Mouse (Mus musculus) forebrain, embryonic 10.5 days (tissue): ENCODE data around the gene Ldlrad3. TPM values are rescaled to one million over a fixed set of nuclear protein-coding genes. Genes with fewer than 3 reads are reported as not detected.

Source experiments
- DNase-seq: peaks from one replicate; pipeline ENCODE4 v3.0.0-alpha.2; 2017; ENCODE audit warnings: low spot score; ENCODE audit errors: extremely low spot score
- H3K27ac ChIP-seq: fragments of 300-500 bp; sonication (generic); 2 replicates; pipeline ENCODE4 v1.5.1; 2016; ENCODE audit warnings: mild to moderate bottlenecking
- H3K27me3 ChIP-seq: fragments of 300-500 bp; sonication (generic); 2 replicates; pipeline ENCODE4 v1.6.1; 2016; ENCODE audit warnings: mild to moderate bottlenecking; ENCODE audit not compliant: poor library complexity, severe bottlenecking
- H3K36me3 ChIP-seq: fragments of 300-500 bp; sonication (generic); replicated peaks from 2 replicates; pipeline ENCODE4 v1.6.1; 2016; ENCODE audit warnings: mild to moderate bottlenecking, moderate library complexity
- H3K4me1 ChIP-seq: fragments of 300-500 bp; sonication (generic); 2 replicates; pipeline ENCODE4 v1.6.1; 2016
- H3K4me3 ChIP-seq: fragments of 300-500 bp; sonication (generic); 2 replicates; pipeline ENCODE4 v1.5.1; 2016; ENCODE audit warnings: mild to moderate bottlenecking, moderate library complexity
- H3K9me3 ChIP-seq: fragments of 300-500 bp; sonication (generic); 2 replicates; pipeline ENCODE4 v1.6.1; 2016; ENCODE audit warnings: mild to moderate bottlenecking, moderate library complexity
- WGBS: fragments of 180-500 bp; shearing (Covaris S2); methylation state at CpG from one replicate; pipeline ENCODE4 v1.1.7; 2016; 5-methylcytosine and 5-hydroxymethylcytosine counted together
- polyA plus RNA-seq: library from polyadenylated mRNA; unstranded; fragments of >200 nt; fragmentation: Nextera tagmentation; extraction: Ambion mirVana; gene quantifications from 2 replicates; pipeline ENCODE4 v1.2.1, GENCODE M21; 2016

Gene Ldlrad3
- polyA plus RNA-seq, 1 experiment from 2014 or later, result 54.6 TPM

DNA sequence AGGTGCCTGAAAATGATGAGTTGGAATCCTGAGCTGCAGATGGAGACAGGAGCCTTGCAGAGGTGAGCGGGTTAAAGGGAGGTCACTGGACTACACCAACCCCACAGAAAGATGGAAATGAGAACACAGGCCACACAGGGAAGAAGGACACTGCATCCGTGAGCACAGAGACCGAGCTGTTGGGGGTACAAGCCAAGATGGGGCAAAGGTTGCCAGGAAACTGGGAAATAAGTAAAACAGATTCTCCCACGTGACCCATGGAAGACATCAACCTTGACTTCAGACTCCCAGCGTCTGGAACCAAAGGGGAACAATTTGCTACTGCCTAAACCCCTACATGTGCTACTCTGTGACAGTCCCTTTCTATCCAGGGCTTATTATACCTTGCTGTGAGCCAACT is 33.3 kb downstream of the Ldlrad3 start:
- no peaks in the 10 kb centered on the region for H3K27me3 ChIP-seq
- peaks cover 41% of the 10 kb centered on the region for H3K4me1 ChIP-seq
- H3K4me3 ChIP-seq, result no peak overlapping the region
- WGBS, result 88% methylated on average over 5 of the region's 5 CpGs
- 0 out of 2 replicates have a peak, but pooled peaks cover 4% of the 10 kb centered on the region for H3K36me3 ChIP-seq
- no peak overlapping the region for H3K27ac ChIP-seq
- no peak for DNase-seq
- H3K9me3 ChIP-seq, result no peaks in the 10 kb centered on the region

- Histone ChIP-seq H3K9me3 (no peaks in the 10 kb centered on the region), H3K27me3 (no peaks in the 10 kb centered on the region), H3K27ac (no peak overlapping the region), H3K36me3 (peaks cover 10% of the 10 kb centered on the region; the same call in 1 of the 2 replicates), H3K4me1 (peaks cover 16% of the 10 kb centered on the region), H3K4me3 (no peak overlapping the region)
- WGBS, result 96% methylated on average over 2 of the region's 2 CpGs
- DNase-seq, result no peak
These were observed 37.1 kb downstream of the Ldlrad3 start for GRCm38 (mm10) chr2:102149058-102149457.

GRCm38 (mm10) chr2:102148093-102148492 is 38.1 kb downstream of the Ldlrad3 start:
- WGBS, result 83% methylated on average over 6 of the region's 6 CpGs
- H3K9me3 ChIP-seq, result no peaks in the 10 kb centered on the region
- DNase-seq, result no peak
- H3K27ac ChIP-seq, result no peak overlapping the region
- no peaks in the 10 kb centered on the region for H3K27me3 ChIP-seq
- peaks cover 21% of the 10 kb centered on the region for H3K4me1 ChIP-seq
- H3K4me3 ChIP-seq, result no peak overlapping the region
- peaks cover 10% of the 10 kb centered on the region; the same call in 1 of the 2 replicates for H3K36me3 ChIP-seq

DNA sequence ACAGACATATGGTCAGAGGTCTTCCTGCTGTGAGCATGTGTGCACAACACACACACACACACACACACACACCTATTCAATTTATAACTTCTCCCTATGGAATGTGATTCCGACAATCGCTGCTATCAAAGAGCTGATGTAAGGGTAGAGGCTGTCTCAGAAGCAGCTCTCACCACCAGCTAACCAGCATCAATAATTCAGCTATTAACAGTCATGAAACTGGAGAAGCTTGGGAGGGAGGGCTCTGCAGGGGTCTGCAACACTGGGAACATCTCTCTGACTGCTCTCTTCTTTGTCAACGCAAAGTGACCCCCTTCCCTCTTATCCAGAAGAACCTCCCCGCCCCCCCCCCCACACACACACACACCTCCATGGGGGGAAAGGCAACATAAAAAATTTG is 38.6 kb downstream of the Ldlrad3 start:
- DNase-seq, result no peak
- no peak overlapping the region for H3K4me3 ChIP-seq
- H3K27me3 ChIP-seq, result no peaks in the 10 kb centered on the region
- H3K4me1 ChIP-seq, result peaks cover 24% of the 10 kb centered on the region
- no peaks in the 10 kb centered on the region for H3K9me3 ChIP-seq
- WGBS, result 95% methylated on average over 3 of the region's 4 CpGs
- peaks cover 10% of the 10 kb centered on the region; the same call in 1 of the 2 replicates for H3K36me3 ChIP-seq
- no peak overlapping the region for H3K27ac ChIP-seq

GRCm38 (mm10) chr2:102146386-102146785 is 39.8 kb downstream of the Ldlrad3 start:
- H3K27me3 ChIP-seq, result no peaks in the 10 kb centered on the region
- WGBS, result 91% methylated on average over 8 of the region's 8 CpGs
- peaks cover 28% of the 10 kb centered on the region for H3K4me1 ChIP-seq
- no peak overlapping the region for H3K4me3 ChIP-seq
- no peak for DNase-seq
- no peak overlapping the region for H3K27ac ChIP-seq
- peaks cover 10% of the 10 kb centered on the region; the same call in 1 of the 2 replicates for H3K36me3 ChIP-seq
- no peaks in the 10 kb centered on the region for H3K9me3 ChIP-seq

GRCm38 (mm10) chr2:102145036-102145435 is 41.1 kb downstream of the Ldlrad3 start:
- H3K27me3 ChIP-seq, result no peaks in the 10 kb centered on the region
- H3K4me3 ChIP-seq, result no peak overlapping the region
- 86% methylated on average over 3 of the region's 3 CpGs for WGBS
- peaks cover 38% of the 10 kb centered on the region for H3K4me1 ChIP-seq
- no peaks in the 10 kb centered on the region for H3K9me3 ChIP-seq
- no peak for DNase-seq
- H3K36me3 ChIP-seq, result peaks cover 6% of the 10 kb centered on the region; the same call in 1 of the 2 replicates
- no peak overlapping the region for H3K27ac ChIP-seq

DNA sequence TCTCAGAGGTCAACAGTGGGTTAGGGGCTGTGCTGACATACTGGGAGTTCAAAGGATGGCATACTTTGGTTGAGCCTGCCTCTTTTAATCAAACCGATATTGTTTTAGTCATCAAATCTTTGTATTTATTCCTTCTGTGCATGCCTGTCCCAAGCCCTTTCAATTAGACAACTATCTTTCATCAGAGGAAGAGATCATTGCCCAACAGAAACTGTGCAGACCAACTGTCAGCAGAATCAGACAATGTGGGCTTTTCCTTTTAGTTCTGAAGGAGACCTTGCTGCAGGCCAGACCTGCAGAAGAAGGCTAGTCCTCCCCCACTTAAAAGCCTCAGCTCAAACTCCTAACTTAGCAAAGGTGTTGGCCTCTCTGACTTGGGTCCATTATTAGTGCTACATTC is 41.9 kb downstream of the Ldlrad3 start:
- Histone ChIP-seq H3K4me1 (peaks cover 45% of the 10 kb centered on the region), H3K27me3 (no peaks in the 10 kb centered on the region), H3K4me3 (no peak overlapping the region), H3K36me3 (peaks cover 6% of the 10 kb centered on the region; the same call in 1 of the 2 replicates), H3K9me3 (no peaks in the 10 kb centered on the region), H3K27ac (no peak overlapping the region)
- no peak for DNase-seq
- WGBS, result 84% methylated on average over 1 of the region's 1 CpGs

DNA sequence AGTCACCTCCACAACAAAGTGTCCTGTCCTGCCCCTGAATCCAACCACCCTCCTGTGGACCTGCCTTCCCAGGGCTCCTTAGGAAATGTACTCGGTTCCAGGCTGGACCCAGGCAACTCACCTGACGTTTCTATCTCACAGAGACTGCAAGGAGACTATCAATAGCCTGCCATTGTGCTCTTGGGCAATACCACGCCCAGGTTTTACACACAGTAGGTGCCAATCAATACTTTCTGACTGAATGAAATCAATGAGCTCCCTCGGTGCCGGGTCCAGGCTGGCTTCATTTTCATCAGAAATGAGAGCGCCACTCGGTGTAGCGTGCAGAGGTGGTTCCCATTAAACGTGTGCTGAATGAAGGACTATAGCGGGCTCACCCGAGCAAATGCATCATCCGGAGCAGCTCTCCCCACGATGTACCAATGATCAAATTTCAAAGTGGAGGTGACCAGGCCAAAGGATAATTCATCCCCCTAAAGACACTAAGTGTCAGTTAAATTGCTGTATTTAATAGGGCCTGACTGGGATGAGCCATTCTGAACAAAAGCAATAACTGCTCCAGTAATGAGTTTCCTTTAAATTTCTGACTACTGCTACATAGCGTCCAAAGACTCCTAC is 43.4 kb downstream of the Ldlrad3 start:
- no peak overlapping the region for H3K4me3 ChIP-seq
- DNase-seq, result no peak
- H3K27ac ChIP-seq, result no peak overlapping the region
- H3K9me3 ChIP-seq, result no peaks in the 10 kb centered on the region
- peaks cover 6% of the 10 kb centered on the region; the same call in 1 of the 2 replicates for H3K36me3 ChIP-seq
- H3K27me3 ChIP-seq, result no peaks in the 10 kb centered on the region
- 78% methylated on average over 14 of the region's 14 CpGs for WGBS
- peaks cover 54% of the 10 kb centered on the region for H3K4me1 ChIP-seq

GRCm38 (mm10) chr2:102142197-102142623 is 44.0 kb downstream of the Ldlrad3 start:
- Histone ChIP-seq H3K9me3 (no peaks in the 10 kb centered on the region), H3K36me3 (peaks cover 6% of the 10 kb centered on the region; the same call in 1 of the 2 replicates), H3K4me1 (peaks cover 54% of the 10 kb centered on the region), H3K4me3 (no peak overlapping the region), H3K27me3 (no peaks in the 10 kb centered on the region), H3K27ac (no peak overlapping the region)
- DNase-seq, result no peak
- 79% methylated on average over 4 of the region's 4 CpGs for WGBS

GRCm38 (mm10) chr2:102141199-102141598 is 45.0 kb downstream of the Ldlrad3 start:
- H3K27me3 ChIP-seq, result no peaks in the 10 kb centered on the region
- peaks cover 62% of the 10 kb centered on the region for H3K4me1 ChIP-seq
- 89% methylated on average over 2 of the region's 2 CpGs for WGBS
- H3K9me3 ChIP-seq, result no peaks in the 10 kb centered on the region
- DNase-seq, result no peak
- H3K4me3 ChIP-seq, result no peak overlapping the region
- H3K27ac ChIP-seq, result no peak overlapping the region
- H3K36me3 ChIP-seq, result peaks cover 6% of the 10 kb centered on the region; the same call in 1 of the 2 replicates

- peaks cover 71% of the 10 kb centered on the region for H3K4me1 ChIP-seq
- WGBS, result 49% methylated on average over 6 of the region's 6 CpGs
- H3K27ac ChIP-seq, result peak overlapping the region; percentile 2; the same call in 1 of the 2 replicates
These were observed 48.3 kb downstream of the Ldlrad3 start for GRCm38 (mm10) chr2:102137922-102138321.

GRCm38 (mm10) chr2:102136184-102136583 is 50.0 kb downstream of the Ldlrad3 start:
- no peaks in the 10 kb centered on the region for H3K27me3 ChIP-seq
- no peaks in the 10 kb centered on the region for H3K9me3 ChIP-seq
- H3K4me3 ChIP-seq, result no peak overlapping the region
- no peak overlapping the region for H3K27ac ChIP-seq
- no peak for DNase-seq
- peaks cover 76% of the 10 kb centered on the region for H3K4me1 ChIP-seq
- H3K36me3 ChIP-seq, result no peaks in the 10 kb centered on the region
- WGBS, result 83% methylated on average over 3 of the region's 3 CpGs

More at GRCm38 (mm10) chr2:102137922-102138321, 48.3 kb downstream of the Ldlrad3 start:
- no peak for DNase-seq
- Histone ChIP-seq H3K4me3 (no peak overlapping the region), H3K27me3 (no peaks in the 10 kb centered on the region), H3K36me3 (no peaks in the 10 kb centered on the region), H3K9me3 (no peaks in the 10 kb centered on the region)

DNA sequence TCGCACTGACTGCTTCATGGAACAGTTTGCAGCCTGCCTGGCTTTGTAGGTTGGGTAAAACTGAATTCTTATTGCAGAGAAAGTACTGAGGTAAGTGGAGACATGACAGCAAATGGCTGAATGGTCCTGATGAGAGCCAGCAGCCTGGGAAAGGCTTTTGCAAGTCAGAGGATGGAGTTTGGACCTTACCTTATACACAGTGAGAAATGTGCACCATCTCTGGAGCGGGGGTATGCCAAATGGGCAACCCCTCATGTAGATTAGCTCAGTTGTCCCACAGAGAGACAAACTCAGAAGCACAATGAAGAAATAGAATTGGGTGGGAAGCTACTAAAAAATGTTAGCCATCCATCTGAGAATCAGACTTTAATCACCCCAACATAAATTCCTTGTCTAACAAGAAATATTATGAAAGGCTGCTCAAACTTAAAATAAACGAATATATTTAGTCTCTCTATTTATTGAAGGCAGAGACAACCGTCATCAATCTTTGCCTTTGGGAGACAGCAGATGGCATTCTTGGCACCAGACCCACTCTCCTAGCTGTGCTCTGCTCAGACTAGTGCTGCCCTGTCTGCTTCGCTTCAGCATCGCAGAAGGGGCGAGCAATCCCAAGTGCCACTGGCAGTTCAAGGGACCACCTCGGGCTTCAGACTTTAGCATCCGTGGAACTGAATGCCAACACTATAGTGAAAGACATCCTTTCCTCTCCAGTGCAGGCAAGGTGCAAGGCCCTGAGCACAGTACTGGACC is 51.5 kb downstream of the Ldlrad3 start:
- 89% methylated on average over 9 of the region's 9 CpGs for WGBS
- 0 out of 2 replicates have a peak, but pooled peaks cover 4% of the 10 kb centered on the region for H3K36me3 ChIP-seq
- DNase-seq, result no peak
- H3K27ac ChIP-seq, result no peak overlapping the region
- H3K9me3 ChIP-seq, result no peaks in the 10 kb centered on the region
- peaks cover 71% of the 10 kb centered on the region for H3K4me1 ChIP-seq
- H3K27me3 ChIP-seq, result no peaks in the 10 kb centered on the region
- no peak overlapping the region for H3K4me3 ChIP-seq
